Mouse (Mus musculus) A20 (cell line): ENCODE measurements around the gene Galnt10.

Experiments used
- DNase-seq: peaks from one replicate; pipeline ENCODE4 v3.0.0-alpha.2; 2011; ENCODE audit warnings: low read depth, low spot score

Gene Galnt10

DNA sequence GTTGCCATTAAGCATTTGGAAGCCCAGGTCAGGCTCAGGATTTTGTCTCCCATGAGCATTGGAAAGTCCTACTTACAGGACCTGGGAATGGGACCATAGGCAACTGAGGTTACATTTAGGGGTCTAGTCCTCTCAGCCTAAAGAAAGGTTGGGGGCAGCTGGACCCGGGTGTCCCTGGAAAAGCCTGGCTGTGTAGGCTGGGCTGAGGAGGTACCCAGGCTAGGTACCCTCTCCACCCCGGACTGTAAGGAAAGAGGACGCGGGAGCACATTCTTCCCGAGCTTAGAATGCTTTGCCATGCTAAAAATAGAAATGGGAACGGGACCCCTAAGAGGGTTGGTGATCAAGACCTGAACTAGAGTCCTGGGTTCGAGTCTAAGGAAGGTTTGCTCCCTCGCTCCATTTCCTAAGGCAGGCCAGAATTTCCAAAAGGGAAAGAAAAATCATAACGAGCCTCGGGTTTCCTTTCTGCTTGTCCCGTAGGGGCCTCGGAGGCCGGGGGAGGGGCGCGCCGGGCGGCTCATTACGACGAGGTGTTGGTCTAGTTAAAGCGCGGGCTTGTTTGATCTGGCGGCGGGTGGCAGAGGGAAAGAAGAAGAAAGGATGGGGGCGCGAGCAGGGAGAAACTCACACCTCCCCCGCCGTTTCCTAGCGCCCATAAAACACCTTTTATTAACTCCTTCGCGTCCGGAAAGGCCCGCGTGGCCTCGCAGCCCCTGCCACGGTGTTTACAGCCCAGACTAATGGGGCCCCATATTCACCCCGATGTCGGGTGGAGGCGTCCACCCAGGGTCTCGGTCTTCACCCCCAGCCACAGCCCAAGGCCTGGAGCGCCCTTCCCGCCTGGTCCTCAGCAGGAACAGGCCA, 182.0 kb downstream of the Galnt10 start:
- DNase-seq: no peak

DNA sequence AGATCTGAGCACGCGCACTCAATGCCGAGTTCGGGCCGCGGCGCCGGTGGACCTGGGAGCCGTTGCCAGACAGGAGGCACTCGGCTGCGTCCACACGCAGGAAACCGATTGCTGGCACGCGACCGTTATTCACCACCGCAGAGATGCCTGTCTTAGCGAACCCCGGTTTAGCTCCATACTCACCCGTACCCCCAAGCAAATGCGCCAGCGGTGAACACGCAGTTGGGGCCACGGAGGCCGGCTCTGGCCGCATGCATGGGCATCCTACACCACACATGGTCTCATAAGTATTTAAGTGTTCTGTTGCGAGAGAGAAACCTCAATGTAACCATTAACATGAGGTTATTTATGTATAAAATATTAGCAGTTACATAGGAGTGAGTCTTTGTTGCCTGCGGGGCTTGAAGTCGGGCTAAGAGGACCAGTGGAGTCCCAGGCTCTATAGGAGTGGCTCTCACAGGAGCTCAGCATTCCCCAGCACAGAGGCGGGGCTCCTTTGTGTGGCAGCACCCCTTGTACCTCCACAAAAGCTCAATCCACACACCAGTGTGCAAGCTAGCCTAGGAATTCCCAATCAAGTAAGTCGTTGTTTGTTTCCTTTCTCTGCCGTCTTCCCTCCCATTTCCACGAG, 182.8 kb downstream of the Galnt10 start:
- no peak for DNase-seq

DNA sequence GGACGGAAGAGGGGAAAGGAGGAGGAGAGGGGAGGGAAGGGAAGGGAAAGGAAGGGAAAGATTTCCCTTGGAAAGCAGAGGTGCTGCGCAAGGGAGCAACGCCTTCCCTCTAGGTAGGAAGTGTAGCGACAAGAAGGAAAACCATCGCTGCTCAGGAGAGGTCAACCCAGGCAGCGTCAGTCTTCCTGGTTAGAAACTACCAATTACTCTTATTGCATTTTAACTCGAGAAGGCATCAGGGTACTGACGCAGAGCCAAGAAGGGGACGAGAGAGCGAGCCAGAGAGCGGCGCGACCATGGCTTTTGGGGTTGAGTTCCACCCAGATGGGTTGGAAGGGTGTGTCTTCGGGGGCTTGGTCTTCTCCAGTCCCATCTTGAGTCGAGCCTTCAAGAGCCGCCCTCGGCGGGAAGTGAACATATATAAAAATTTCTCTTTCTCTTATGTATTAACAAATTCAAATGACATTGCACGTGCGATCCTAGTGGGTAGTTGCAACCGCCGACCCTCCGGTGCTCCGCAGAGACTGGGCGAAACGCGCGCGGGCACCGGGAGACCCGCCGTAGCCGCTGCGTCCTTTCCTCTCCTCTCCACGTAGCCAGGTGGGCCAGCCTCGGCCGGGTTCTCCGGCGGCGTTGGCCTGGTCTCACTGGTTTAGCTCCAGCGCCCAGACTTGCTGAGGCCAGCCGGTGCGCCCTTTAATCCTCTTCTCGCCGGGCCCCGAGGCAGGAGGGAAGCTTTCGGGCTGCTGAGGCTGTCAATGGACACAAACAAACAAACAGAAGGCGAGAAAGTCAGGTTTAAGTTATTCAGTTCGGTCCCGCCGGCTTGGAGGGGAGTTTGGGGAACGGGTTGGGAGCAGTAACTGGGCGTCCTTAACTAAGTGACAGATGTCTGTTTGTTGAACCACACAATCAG, 184.0 kb downstream of the Galnt10 start:
- no peak for DNase-seq

DNA sequence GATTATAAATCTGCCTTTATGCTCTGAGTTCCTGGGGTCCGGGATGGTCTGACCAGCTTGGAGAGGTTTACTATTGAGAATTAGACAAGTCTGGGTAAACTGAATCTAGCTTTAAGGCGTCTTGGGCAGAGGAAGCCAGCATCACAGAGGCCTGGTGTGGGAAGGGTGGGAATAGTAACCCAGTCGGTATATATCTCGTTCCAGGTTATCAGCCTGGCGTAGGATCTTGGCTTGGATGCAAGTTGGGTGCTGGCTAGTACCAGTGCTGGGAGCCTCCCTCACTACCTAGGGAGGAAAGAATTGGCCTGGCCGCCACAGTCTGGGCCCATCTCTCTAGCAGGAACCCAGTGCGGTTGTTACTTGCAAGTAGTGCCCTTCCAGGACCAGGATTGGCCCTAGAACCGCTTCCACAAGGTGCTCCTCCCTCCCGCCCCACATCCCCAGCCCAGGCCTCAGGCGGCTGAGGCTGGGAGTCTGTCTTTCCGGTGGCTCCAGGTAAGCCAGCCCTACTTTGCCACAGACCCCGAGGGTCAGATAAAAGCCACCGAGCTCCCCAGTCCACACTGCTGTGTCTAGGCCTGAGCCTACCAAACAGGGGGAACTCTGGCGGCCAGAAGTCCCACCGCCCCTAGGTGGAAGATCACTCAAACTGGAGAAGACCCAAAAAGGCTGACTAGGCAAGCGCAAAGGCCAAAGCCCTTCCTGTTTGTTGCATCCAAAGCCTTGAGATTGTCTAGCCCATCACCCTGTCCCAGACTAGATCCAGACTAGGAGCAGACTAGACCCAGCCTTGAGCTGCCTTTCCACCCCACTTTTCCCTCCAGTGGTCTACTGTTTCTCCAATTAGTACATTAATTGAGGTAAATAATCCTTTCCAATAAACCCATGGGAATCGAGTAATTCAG, 184.9 kb downstream of the Galnt10 start:
- DNase-seq: no peak

DNA sequence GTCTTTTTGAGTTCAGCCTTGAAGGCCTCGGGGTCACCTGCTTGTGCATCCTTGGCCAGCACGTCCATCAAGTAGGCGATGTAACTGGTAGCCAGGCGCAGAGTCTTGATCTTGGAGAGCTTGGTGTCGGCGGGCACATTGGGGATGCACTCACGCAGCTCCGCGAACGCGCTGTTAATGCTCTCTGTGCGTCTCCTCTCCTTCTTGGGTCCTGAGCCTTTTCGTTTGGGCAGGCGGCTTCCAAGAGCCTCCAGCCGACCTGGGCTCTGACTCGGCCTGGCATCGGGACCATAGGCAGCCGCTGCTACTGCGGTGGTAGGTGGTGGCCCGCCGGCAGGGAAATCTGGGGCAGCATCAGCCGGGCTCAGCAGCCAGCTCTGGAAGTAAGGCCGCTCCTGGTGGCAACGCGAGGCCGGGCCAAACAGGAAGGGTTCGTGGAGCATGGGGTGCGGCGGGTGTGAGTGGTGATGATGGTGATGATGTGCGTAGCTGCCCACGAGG, 186.1 kb downstream of the Galnt10 start:
- no peak for DNase-seq

DNA sequence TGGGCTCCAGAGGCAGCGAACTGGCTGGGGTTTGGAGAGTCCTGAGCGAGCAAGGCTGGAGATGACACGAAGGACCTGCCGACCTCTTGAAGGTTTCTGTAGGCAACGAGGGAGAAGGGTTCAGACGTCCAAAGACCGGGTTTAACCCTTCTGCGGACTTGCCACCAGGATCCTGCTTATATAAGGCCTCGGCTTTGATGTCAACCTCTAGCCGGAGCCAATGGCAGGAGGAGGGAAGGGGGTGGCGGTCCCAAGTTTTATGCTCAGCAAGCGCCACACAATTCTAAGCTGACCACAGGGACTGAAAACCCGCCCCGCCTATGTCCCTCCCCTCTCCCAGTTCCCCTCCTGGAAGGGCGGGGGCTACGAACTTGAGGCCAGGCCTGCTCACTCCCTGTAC, 186.6 kb downstream of the Galnt10 start:
- DNase-seq: no peak

DNA sequence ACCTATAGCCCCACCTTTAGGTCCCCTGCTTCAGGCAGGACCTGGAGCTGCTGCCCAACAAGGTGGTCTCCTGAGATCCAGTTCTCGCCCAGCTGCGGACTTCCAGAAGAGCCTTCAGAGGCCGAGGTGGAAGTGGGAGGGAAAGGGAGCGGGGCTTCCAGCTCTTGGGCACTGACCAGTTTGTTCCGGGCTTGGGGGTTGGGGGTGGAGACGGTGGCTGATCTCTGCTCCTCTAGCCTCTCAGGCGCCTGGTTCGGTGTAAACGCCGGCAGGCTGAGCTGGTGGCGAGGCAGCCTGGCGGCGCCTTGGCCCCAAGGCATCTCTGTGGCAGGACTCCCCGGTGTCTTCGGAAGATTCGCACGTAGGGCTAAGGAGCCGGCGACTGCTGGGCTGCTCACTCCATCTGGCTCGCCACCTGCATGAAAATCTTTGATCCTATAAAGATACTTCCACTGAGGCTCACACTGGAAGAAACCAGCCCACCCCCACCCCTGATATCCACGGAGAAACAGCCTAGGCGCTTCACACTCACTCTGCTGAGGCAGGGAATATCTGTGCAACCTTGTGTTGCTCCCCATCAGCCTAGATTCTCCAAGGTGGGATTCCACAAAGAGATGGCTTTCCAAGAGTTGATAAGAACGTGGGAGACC, 187.4 kb downstream of the Galnt10 start, which contains the start of gene Hand1:
TSS of gene Hand1 (minus strand) at position 267 of the 650 bp plus-strand sequence.
- no peak for DNase-seq

DNA sequence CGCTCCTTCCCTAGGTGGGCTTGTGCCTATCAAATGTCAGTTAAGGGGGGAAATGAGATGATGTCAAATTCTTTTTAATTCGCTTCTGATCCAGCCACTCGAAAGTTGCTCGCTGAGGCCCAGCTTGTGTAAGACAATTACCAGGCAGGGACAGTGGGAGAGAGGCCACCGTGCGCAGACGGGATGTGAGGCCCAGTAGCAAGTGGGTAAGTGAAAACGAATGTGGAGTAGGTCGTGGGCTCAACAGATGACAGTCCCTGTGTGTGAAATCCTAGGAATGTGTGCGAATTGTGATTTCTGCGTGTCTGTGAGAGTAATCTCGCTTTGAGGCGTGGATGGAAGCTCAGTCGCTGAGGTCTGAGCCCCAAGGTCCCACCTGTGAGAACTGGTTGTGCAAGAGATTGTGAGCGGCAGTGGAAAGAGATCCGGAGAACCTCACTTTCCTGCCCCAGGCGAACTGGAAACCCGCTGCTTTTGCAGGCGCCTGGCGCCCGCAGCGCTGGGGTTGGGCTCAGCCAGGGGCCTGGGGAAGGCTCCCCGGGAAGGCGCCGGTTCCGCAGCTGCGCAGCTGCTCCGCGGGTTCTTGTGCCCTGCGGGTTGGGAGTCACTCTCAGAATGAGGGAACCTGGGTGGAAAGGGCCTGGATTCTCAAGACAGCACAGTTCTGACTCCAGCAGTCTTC, 188.2 kb downstream of the Galnt10 start:
- no peak for DNase-seq

DNA sequence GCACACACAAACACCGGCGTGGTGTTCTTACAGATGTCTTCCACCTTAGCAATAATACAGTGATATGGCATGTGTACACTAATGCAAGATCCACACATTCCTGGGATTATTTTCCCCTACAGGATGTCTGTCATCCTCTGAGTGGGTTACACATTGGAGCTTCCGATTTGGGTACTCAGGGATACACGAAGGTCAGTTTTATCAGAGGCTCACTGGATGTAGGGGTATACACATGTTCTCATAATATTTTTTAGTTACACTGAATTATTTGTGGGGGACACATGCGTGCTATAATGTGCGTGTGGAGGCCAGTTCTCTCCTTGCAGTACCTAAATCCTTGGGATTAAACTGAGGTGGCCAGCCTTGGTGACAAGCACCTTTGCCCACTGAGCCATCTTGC, 188.8 kb downstream of the Galnt10 start:
- DNase-seq: no peak

DNA sequence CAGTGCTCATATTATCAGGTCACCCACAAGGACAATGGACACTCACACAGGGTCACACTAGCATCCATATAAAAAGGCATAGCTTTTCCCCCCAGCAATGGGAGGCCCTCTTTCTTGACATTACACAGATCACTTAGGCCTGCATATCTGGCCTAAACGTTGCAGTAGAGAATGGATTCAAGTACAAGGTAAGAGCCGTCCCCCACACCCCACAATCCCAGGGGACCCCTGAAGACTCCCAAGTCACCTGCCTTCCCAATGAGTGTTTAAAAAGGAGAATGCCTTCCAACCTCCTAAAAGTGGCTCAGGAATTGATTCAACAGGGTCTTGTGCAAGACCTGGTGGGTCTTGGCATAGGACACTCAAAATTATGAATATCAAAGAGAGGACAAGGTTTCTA, 190.1 kb downstream of the Galnt10 start:
- DNase-seq: no peak

DNA sequence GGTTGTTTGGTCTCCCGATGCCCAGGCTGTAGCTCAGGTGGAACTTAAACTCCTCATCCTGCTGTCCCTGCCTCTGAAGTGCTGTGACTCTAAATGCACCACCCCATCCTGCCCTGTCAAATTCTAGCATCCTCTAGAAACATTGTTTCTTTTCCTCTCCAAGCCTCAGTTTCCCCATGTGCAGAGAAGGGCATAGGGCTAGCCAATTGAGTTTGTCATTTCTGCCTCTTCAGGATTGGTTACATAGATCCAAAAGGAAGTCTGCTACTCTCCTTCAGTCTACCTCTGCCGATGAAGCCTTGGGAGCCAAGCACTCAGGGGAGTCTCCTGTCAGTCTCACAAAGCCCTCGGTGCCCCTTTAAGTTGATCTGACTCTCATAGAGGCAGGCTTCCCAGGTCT, 190.7 kb downstream of the Galnt10 start:
- DNase-seq: no peak

DNA sequence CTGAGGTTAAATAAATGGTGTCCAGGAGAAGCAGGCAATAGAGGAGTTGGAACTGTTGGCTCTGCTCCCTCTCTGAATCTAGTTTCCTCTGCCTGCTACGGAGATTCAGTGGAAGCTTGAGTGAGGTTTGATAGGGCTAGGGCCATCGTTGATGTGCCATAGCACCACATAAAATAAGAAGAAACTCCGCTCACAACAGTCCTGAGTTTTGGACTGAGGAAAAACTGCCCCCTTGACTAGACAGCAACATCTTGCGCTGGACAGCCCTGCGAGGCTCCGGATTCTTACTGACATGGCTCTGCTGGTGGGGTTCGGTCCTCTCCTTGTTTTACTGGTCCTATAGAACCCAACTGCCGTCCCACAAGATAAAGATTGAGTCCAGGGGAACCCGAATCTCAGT, 191.2 kb downstream of the Galnt10 start:
- no peak for DNase-seq
